Mouse (Mus musculus) left cerebral cortex, postnatal 25 days (tissue): ENCODE measurements around the gene March9. TPM values are rescaled to one million over a fixed set of nuclear protein-coding genes. Genes with fewer than 3 reads are reported as not detected.
A peak's percentile ranks its signal among the peaks of the same experiment; 100 is the strongest.

Experiments used
- DNase-seq, 2 experiments: peaks; one replicate each; pipeline ENCODE4 v3.0.0; 2022; ENCODE audit warnings: low spot score in 2 of 2, mixed read lengths in 1 of 2
- intact Hi-C: fragments of 180-260 bp; cut with DNase I; formaldehyde crosslinking; loops from one replicate; pipeline ENCODE4 v1.15.1; 2025
- total RNA-seq, 2 experiments: library from RNA; stranded (reverse); gene quantifications; 2 replicates each; pipeline ENCODE4 v1.2.3; 2021

March9 gene
- total RNA-seq, 2 experiments from 2014 or later = 21.7 to 21.8 TPM

DNA sequence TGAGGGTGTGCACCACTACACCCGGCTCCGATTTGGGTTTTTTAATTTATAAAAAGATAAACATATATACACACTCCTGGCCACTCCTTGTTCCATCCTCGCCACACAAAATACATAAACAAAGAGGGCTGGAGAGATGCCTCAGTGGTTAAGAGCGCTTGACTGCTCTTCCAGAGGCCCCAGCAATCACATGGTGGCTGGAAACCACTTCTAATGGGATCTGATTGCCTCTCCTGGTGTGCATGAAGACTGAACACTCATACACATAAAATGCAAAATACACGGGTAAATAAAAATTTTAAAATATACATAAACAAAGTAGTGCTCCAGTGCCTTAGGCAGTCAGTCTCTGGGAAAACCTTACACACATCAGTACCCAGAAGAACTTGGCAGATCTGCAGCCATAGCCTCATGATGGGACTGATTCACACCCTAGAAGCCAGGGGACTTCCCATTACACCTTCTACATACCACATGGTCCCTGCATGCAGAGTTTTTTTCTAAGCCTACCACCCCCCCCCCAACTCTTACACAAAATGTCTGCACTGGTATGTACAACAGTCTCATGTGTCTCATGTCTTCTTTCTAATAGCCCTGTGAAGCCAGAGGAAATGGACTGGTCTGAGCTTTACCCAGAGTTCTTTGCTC, 17.4 kb downstream of the March9 start:
- intact Hi-C loops = no loop called here
- DNase-seq = no peak

DNA sequence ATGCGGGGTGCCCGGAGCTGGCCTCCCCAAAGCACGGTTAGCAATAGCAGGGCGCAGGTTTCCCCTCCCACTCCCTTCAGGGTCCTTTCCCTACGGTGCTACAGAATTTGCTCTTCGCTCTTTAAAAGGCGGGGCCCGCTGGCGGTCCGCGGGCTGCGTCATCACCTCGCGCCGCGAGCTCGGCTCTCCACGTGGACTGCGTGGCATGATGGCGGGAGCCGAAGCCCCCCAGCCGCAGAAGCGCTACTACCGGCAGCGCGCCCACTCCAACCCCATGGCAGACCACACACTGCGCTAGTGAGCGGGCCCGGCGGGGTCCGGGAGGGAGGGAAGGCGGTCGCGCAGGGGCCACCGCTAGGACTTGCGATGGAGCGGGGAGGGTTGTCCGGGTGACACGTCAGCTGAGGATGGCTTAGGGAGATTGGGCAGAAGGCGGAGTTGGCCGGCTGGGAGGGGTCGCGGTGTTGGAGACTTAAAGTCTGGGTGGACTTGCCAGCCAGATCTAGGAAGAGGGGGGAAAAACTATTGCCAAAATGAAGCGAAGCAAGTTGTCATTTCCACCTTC, 18.1 kb downstream of the March9 start:
- intact Hi-C loops = no loop called here
- peak; percentile 91 to 93 for DNase-seq

DNA sequence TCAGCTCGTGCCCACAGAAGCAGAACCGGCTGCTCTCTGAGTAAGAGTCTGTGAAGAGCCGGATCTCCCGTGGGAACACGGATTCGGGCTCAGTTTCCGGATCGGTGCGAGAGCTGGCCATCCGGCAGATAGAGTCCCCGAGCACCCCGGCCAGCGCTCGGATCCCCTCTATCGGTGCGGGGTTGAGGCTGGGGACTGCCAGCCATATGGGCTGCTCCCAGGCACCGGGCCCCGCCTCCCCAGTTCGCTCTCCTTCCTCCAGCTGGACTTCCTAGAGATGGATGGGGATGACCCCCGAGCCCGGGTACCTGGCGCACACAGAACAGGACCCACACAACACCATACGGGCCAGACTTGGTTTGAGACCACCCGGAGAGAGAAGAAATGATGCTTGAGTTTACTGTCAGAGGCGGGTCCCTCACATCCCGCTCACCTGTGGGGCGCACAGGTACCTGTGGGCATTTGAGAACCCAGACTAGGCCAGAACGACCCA, 18.7 kb downstream of the March9 start, which contains the start of the genes Mettl1 and Eef1akmt3:
TSS of gene Mettl1 (plus strand) at position 141 of the 493 bp plus-strand sequence.
TSS of gene Eef1akmt3 (minus strand) at position 240 of the 493 bp plus-strand sequence.
- DNase-seq = peak; percentile 33 to 41
- intact Hi-C loops = no loop called here

DNA sequence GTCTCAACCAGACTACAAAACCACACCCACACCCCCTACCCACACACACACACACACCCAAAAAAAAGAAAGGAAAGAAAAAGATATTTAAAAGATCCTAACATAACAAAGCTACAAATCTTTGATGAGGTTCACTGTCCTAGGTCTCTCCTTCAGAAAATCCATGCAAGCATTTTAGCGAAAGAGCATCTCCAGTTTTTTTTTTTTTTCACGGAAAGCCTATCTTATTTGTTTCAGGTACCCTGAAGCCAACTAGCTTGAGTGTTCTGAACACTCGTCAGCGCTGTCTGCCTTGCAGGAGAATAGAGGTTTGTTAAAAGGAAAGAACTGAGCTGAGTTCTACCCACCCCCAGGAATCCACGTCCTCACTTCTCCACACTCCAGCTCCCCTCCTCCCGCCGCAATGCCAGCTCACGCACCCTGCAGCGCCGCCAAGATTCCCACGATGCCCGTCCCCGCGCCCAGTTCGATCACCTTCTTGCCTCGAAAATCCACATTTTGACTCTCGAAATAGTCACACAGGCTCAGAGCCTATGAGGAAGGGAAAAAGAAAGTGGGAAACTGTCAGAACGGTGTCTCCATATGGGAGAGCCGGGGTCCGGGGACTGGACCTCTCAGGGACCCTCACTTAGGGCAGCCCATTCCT, 19.3 kb downstream of the March9 start:
- DNase-seq = peak; percentile 37 to 66
- intact Hi-C loops = no loop called here

DNA sequence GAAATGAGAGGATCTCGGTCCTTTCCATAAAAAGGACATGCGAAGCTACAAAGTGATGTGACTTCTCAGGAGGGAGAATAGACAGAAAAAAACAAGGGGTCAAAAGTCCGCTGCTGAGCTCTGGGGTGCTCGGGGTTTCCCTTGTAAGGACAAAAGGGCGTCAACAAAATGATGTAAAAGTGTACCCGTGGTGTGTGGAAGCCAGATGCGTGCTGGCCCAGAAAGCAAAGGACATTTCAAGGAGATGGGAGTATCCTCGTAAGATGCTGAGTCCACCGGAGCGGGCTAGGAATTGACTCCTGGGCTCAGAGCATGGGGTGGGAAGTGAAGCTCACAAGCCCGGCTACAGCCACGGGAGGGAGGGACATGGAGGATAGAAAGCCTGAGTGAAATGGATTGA, 22.3 kb downstream of the March9 start:
- DNase-seq = no peak
- intact Hi-C loops = no loop called here

DNA sequence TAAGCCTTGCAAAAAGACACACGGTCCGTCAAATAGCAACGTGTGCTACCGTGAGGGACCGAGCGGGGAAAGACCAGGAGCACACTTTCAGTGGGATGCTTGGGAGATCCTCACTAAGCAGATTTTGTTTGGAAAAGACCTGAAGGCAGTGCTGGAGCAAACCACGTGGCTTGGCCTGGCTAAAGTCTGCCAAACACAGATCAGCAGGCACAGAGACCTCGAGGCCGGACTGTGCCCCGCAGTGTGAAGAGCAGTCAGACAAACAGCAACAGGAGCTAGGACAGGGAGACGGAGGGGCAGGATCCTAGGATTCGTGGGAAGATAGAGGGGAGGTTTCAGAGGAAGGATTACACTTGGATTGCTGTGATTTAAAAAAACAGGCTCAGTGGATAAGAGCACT, 23.7 kb downstream of the March9 start:
- DNase-seq = no peak
- intact Hi-C loops = no loop called here

DNA sequence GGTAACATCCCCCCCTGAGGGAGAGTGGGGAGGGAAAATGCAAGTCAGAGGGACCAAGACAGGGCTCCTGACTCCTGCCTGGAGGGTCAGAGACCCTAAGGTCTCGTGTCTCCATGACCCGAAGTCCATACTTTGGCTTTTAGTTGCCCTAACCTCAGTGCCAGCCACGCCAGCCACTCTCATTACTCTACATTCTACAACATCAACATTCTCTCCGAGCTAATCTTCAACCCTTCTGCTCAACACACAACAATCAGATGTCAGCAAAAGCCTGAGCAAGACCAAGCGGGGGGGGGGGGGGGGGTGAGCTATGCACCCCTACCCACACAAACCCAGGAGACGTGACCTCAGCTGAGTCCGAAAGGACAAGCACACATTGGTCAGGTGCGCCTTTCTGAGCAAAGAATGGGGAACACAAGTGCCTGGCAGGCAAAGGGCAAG, 26.7 kb downstream of the March9 start:
- intact Hi-C loops = loop anchor here (5.0 kb wide), 1 partner anchor 41 kb away; no protein-coding TSS in a partner anchor
- no peak for DNase-seq

DNA sequence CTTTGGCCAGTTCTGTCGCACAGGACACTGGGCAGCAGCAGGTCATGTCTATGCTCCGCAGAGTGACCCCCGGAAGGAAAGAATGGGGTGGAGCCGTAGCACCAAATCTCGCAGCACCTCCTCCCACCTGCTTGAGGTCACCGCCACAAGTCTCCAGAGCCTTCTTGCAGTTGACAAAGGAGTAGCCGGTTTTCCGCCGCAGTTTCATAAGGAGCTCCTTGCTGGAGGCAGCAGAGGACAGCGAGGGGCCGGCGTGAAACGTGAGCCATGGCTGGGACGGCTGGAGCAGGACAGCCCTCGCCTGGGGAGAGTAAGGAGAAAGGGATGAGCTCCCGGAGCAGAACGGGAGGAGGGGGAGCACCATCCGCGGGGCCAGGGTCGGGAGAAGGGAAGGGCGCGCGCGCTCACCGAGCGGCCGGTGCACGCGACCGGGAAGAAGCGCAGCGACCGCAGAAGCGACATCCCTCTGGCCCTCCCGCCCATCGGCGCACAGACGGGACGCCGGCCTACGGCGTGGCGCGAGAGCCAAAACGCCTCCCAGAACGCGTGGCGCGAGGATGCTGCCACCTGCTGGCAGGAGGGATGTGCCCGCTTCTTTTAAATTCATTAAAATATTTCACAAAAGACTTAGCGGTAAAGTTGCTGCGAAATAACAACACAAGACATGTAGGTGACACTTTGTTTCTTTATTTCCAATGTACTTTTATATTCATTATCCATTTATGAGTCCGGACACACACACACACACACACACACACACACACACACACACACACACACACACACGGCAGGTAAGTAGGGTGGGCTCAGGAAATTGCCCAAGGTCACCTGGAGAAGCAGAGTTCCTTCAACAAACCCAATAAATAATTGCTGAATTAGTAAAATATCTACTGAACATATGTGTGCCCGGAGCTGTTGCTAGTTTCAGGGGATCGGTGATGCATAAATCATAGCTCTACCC, 29.4 kb downstream of the March9 start, which contains the start of gene Tsfm:
TSS of gene Tsfm (minus strand) at position 505 of the 961 bp plus-strand sequence.
- intact Hi-C loops = loop anchor here (1.0 to 5.0 kb wide), 2 partner anchors 38 to 111 kb away; no protein-coding TSS in a partner anchor

DNA sequence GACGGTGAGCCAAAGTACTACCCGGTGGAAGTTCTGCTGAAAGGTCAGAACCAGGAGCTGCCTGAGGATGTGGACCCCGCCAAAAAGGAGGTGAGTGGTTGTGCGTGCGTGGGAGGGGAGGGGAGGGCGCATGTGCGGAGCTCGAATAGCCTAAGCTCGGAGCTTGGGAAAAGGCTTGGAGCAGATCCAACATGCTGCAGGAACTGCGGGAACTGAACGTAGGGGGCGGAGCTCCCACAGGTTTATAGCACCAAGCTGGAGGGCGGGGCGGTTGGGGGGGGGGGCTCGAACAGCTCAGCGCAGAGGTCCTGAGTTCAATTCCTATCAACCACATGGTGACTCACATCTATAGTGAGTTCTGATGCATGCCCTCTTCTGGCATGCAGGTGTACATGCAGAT, 41.6 kb downstream of the March9 start:
- DNase-seq = no peak
- intact Hi-C loops = no loop called here

More for the DNA sequence above, 29.4 kb downstream of the March9 start, which contains the start of gene Tsfm:
- DNase-seq = peak; percentile 89 to 93

DNA sequence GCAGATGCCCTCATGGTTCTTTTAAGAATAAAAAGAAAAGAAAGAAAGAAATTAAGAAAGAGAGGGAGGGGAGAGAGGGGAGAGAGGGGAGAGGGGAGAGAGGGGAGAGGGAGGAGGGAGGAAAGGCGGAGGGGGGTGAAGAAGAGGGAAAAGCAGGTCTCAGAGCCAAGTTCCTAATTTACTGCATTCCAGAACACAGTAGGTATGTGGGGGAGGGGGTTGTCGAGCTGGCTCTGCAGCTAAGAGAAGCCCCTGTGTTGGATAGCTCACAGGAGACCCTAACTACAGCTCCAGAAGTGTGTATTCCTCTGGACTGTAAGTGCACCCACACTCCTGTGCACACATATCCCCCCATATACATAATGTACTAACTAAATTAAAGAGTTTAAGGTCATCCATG, 42.9 kb downstream of the March9 start:
- intact Hi-C loops = no loop called here
- DNase-seq = no peak

DNA sequence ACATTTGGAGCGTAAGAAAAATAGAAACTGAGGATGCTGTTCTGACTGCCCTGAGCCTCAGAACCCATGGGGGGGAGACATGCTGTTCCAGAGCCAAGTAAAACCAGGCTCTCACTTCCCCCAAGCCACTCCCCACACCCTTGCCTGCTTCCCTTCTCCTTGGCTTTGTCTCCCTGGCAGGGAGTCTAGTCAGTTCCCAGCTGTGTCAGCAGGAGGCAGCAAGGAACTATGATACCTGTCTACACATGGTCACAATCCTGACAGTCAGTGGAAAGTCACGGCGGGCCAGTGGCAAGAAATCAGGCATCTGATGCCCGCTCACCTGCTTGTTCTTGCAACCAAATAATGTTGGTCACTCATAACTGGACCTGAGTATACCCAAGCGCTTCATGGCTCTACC, 43.5 kb downstream of the March9 start:
- intact Hi-C loops = no loop called here
- no peak for DNase-seq

Other genes with a start within 250 kb of the March9 start
- gene Atp23, start 158.8 kb downstream of the March9 start, total RNA-seq = 1 to 10 TPM; 9.2 to 9.7 TPM
- gene Ctdsp2, start 81.5 kb downstream of the March9 start, total RNA-seq = 10 to 100 TPM; 69.2 to 80.7 TPM
- under 1 TPM in 1 of 2 experiments, not detected in 1; 0.25 TPM for gene Avil, start 59.5 kb downstream of the March9 start, total RNA-seq
- gene Tsfm, start 29.3 kb downstream of the March9 start, total RNA-seq = 10 to 100 TPM; 30.1 to 37.1 TPM
- gene Mettl1, start 18.8 kb downstream of the March9 start, total RNA-seq = 1 to 10 TPM; 8.7 to 9.7 TPM
- gene Eef1akmt3, start 18.7 kb downstream of the March9 start, total RNA-seq = under 1 TPM; 0.16 to 0.25 TPM
- gene Cyp27b1, start 11.9 kb downstream of the March9 start, total RNA-seq = 1 to 10 TPM in 1 of 2 experiments, under 1 TPM in 1; 0.57 to 1.1 TPM
- gene Cdk4, start 3.4 kb upstream of the March9 start, total RNA-seq = 10 to 100 TPM; 84.9 to 86.2 TPM
- 10 to 100 TPM; 65.5 to 71.5 TPM for gene Tspan31, start 10.1 kb upstream of the March9 start, total RNA-seq
- 100 to 1,000 TPM; 678 to 689 TPM for gene Agap2, start 15.1 kb upstream of the March9 start, total RNA-seq
- gene Os9, start 60.9 kb upstream of the March9 start, total RNA-seq = 100 to 1,000 TPM; 106 to 112 TPM
- 100 to 1,000 TPM; 111 to 116 TPM for gene B4galnt1, start 105.0 kb upstream of the March9 start, total RNA-seq
- 1 to 10 TPM; 2.4 to 4.1 TPM for gene Slc26a10, start 120.5 kb upstream of the March9 start, total RNA-seq
- gene Arhgef25, start 129.9 kb upstream of the March9 start, total RNA-seq = 100 to 1,000 TPM; 142 to 156 TPM
- gene Dtx3, start 135.5 kb upstream of the March9 start, total RNA-seq = 100 to 1,000 TPM; 210 TPM
- gene Pip4k2c, start 151.4 kb upstream of the March9 start, total RNA-seq = 10 to 100 TPM; 95.2 to 95.6 TPM
- 100 to 1,000 TPM; 934 to 952 TPM for gene Kif5a, start 203.2 kb upstream of the March9 start, total RNA-seq
- gene Dctn2, start 206.2 kb upstream of the March9 start, total RNA-seq = 100 to 1,000 TPM; 262 to 278 TPM
- gene Mbd6, start 228.8 kb upstream of the March9 start, total RNA-seq = 10 to 100 TPM; 32.2 to 38.9 TPM